Mouse (Mus musculus) frontal cortex, postnatal 14 days (tissue): ENCODE measurements around the gene Cyp4f18.
"Not testable (repeated sequence)": the region's sequence is repeated elsewhere in the genome, so short reads cannot be mapped to it uniquely, and the experiment has no call there.

Experiments
- DNase-seq, 2 experiments: peaks; one replicate each; pipeline ENCODE4 v3.0.0; 2022; ENCODE audit warnings: low spot score in 2 of 2

Gene Cyp4f18

DNA sequence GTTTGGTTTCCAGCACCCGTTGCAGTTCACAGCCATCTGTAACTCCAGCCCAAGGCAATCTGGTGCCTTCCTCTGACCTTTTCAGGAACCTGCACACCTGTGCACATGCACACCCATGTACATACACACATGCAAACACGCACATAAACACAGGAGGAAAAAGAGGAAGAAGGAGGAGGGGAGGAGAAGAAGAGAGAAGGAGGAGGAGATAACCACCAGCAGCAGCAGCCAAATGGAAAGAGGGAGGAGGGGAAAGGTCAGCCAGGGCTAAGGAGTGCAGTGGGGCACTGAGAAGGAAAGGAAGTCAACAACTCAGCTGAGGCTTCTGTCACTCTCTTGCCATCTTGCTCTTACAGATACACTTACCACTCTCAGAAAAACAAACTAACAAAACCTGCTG is 28.4 kb downstream of the Cyp4f18 start:
- no peak for DNase-seq

GRCm38 (mm10) chr8:71974211-71974610 is 35.2 kb downstream of the Cyp4f18 start:
- no peak for DNase-seq

DNA sequence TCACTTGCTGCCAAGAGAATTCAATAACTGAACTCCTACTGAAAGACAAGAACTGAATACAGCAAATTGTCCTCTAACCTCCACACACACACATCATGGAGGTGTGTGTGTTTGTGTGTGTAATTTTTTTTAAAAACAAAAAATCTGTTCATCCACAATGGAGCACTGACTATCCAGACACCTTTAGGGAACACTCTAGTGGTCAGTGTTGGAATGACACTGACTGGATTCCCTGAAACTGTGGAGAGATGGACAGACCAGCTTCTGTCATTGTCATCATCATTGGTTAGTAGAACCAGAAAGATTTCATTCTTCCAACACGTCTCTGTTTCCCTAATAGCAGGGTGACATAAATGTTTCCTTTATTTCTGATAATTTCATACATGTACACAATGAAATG is 37.5 kb downstream of the Cyp4f18 start:
- no peak for DNase-seq

- no peak for DNase-seq
Observed at GRCm38 (mm10) chr8:71968636-71969035, 40.8 kb downstream of the Cyp4f18 start.

DNA sequence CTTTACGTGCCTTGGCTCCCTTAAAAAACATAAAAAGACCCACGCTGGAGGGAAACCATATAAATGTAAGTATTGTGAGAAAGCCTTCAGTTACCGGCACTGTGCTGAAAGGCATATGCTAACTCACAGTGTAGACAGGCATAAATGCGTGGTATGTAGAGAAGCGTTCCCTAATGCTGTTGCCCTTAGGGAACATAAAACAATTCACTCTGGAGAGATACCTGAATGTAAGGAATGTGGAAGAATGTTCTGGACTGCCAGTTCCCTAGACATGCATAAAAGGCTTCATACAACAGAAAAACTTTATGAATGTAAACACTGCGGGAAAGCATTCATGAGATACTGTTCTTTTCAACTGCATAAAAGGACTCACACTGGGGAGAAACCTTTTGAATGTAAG is 41.3 kb downstream of the Cyp4f18 start:
- DNase-seq: no peak

GRCm38 (mm10) chr8:71967261-71967660 is 42.2 kb downstream of the Cyp4f18 start:
- DNase-seq: no peak

- DNase-seq: no peak
Observed at GRCm38 (mm10) chr8:71966411-71966810, 43.0 kb downstream of the Cyp4f18 start.

DNA sequence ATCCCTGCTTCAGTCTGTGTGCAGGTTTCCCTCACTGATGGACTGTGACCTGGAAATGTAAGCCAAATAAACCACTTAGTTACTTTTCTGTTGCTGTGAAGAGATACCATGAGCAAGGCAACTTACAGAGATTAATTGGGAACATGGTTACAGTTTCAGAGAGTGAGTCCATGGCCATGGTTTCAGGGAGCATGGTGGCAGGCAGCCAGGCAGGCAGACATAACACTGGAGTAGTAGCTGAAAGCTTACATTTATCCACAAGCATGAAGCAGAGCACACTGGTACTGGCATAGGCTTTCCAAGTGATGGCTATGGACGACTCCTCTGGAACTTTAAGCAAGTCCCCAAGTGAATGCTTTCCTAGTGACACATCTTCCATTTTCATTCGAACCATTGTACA is 44.3 kb downstream of the Cyp4f18 start:
- DNase-seq: no peak

GRCm38 (mm10) chr8:71964051-71964450 is 45.4 kb downstream of the Cyp4f18 start:
- DNase-seq: no peak

DNA sequence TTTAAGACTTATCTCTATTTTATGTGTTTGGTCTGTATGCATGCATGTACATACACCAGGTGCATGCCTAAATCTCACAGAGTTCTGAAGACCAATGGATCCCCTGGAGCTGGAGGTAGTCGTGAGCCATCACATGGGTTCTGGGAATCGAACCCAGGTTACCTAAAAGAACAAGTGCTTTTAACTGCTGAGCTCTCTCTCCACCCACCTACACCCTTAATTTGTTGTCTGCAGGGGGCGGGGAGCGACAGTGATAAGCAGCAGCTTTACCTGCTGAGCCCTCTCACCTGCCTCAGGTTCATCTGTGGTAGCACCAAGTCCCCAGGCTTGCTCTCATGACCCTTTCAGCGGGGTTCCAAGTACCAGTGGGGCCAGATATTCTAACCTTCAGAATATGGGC is 47.6 kb downstream of the Cyp4f18 start:
- no peak for DNase-seq

GRCm38 (mm10) chr8:71960483-71960882 is 48.9 kb downstream of the Cyp4f18 start:
- DNase-seq: no peak

DNA sequence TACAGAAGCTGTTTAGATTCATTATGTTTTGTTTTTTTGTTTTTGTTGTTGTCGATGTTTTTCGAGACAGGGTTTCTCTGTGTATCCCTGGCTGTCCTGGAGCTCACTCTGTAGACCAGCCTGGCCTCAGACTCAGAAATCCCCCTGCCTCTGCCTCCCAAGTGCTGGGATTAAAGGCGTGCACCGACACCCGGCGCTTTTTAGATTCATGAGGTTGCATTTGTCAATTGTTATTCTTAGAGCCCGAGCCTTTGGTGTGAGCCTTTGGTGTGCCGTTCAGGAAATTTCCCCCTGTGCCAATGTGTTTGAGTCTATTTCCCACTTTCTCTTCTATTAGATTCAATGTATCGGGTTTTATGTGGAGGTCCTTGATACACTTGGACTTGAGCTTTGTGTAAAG is 54.8 kb downstream of the Cyp4f18 start:
- DNase-seq: no peak

DNA sequence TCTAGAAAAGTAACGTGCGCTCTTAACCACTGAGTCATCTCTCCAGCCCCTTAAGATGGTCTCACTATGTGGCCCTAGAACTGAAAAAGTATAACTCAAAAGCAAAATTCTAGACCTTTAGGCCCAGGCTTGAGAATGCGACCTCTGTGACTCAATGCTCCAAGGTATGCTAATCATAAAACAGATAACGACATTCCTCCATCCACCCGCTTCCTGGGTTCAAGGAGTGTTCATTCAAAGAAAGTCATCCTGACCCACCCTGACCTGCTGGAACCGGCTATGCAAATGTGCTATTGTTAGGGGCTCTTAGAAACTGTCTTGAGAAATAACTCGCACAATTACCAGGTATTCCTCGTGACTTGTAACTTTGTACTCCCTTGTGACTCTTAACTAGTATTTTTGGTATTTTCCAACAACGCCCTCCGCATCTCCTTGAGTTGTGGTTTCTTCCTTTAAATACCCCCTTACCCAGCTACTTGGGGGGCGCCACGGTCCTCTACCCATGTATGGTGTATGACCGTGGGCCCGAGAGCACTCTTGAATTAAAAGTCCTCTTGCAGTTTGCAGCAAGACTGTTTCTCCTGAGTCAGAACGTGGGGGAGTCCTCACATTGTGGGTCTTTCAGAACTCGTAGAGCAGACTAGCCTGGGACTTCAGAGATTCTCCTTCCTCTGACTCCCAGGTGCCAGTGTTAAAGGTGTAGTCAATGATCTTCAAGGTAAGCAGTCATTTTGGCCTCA is 56.3 kb downstream of the Cyp4f18 start:
- not testable (repeated sequence) for DNase-seq

DNA sequence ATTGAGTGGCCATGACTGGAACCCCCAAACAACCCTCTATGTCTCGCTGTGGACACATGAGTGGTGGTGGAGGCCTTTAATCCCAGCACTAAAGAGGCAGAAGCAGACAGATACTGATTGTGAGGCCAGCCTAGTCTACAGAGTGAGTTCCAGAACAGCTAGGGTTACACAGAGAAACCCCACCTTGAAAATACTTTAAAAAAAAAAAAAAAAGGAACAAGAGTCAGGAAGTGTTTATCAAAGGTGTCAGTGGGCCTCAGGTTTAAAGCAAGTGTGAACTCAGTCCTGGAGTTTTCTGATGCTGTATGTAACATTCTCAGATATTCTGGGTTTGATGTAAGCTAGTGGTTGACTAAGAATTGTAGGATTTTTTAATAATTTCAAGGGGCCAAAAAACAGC is 56.9 kb downstream of the Cyp4f18 start:
- no peak for DNase-seq

GRCm38 (mm10) chr8:71951436-71952161 is 57.8 kb downstream of the Cyp4f18 start:
- DNase-seq: no peak

DNA sequence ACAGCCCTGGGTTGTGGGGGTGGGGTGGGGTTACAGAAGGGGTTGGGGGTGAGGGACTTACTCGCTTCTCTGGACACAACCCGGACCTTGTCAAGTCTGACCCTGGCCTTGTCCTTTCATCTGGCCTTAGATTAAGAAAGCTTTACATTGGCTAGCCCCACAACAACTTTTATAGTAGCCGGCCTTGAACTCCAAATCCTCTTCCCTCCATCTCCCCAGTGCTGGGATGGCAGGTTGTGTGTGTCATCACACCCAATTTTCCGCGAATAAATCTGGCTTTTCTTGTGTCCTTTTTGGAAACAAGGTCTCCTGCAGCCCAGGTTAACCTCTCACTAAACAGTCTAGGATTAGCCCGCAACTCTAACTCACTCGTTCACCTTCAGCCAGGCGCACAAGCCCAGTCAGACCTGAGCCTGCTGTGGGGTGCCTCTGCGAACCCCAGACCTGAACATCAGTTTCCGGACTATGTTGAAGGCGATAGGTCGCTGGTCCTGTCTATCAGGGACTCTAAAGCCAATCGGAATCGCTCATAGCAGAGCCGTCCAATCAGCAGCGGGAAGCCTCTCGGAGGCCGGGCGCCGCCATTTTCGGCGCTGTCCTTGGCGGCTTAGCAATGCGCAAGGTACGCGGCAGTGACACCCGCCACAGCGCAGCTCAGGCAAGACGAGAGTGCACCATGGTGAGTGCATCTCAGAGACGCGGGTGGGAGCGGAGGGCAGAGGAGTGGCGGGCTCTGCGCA is 58.8 kb downstream of the Cyp4f18 start, which contains the start of gene Zfp961:
TSS of gene Zfp961 (plus strand) at position 557 of the 740 bp plus-strand sequence.
- peak; percentile 96 to 99 for DNase-seq

DNA sequence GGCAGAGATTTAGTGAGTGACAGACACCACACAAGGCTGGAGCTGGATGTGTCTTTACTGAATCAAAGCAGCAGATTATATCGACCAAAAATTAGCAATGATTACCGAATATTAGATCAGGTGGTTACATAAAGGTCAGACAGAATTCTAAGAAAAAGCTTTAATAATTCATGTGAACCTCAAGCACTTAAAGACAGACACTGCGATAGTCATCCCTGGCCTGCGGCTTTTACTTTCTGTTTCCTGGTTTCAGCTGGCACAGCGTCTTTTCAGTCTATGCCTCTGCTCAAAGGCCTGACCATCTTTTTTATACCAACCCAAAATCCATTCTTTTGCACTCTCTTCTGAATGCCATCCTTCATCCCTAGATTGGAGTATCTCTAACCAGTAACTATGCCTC is 60.8 kb downstream of the Cyp4f18 start:
- DNase-seq: no peak

- DNase-seq: no peak
Observed at GRCm38 (mm10) chr8:71941776-71942175, 67.7 kb downstream of the Cyp4f18 start.

- no peak for DNase-seq
Observed at GRCm38 (mm10) chr8:71940293-71941208, 68.9 kb downstream of the Cyp4f18 start.
